In the genomic region with DNA sequence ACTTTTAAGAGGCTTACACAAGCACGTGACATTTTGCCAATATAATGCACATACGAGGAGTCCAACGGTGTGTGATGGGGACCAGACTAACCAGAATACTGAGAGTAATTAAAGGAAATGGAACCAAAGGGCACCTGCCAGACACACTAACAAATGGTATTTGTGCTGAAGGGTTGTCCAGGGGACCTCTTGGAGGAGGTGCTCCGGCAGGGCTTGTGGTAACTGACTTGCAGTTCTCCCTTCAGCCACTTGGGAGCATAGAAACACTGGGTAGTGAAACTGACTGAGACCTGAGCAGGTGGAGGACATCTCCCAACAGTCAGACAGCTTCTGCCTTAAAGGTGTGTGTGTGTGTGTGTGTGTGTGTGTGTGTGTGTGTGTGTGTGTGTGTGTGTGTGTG, we compare ENCODE assay signal across 8 mouse cellular contexts.
DNase-seq lines count a peak whose midpoint lies in the region; ATAC-seq lines count a peak whose summit lies in the region.

No protein-coding gene starts in this region.

- no peak overlapping the region for H3K9ac ChIP-seq in intestine, embryonic 16.5 days (ENCODE audit: low read depth, low read length)
- no peak overlapping the region for H3K9ac ChIP-seq in midbrain, embryonic 12.5 days (replicated peaks)

- peak overlapping the region; percentile 19 for H3K4me3 ChIP-seq in erythroblast, embryonic 14.5 days (replicated peaks)
- H3K4me3 ChIP-seq in intestine, embryonic 16.5 days (ENCODE audit: low read length), result no peak overlapping the region
- H3K4me3 ChIP-seq in midbrain, embryonic 12.5 days, result no peak overlapping the region

- no peaks in the 10 kb centered on the region for H3K4me1 ChIP-seq in erythroblast, embryonic 14.5 days (ENCODE audit: control insufficient read depth)
- H3K4me1 ChIP-seq in intestine, embryonic 16.5 days (ENCODE audit: control insufficient read depth, insufficient read depth, low read length), result 0 out of 2 replicates have a peak, but pooled peaks cover 2% of the 10 kb centered on the region
- H3K4me1 ChIP-seq in midbrain, embryonic 12.5 days, result peaks cover 39% of the 10 kb centered on the region

- 15% methylated on average over 4 of the region's 4 CpGs for WGBS in intestine, embryonic 16.5 days
- WGBS in midbrain, embryonic 12.5 days, result 20% methylated on average over 4 of the region's 4 CpGs

- H3K9me3 ChIP-seq in erythroblast, embryonic 14.5 days (ENCODE audit: control insufficient read depth, low read length), result no peaks in the 10 kb centered on the region
- no peaks in the 10 kb centered on the region for H3K9me3 ChIP-seq in intestine, embryonic 16.5 days (ENCODE audit: control insufficient read depth, low read length)
- H3K9me3 ChIP-seq in midbrain, embryonic 12.5 days, result no peaks in the 10 kb centered on the region

- no peak overlapping the region for H3K4me2 ChIP-seq in intestine, embryonic 16.5 days (ENCODE audit: low read depth, low read length)
- H3K4me2 ChIP-seq in midbrain, embryonic 12.5 days (replicated peaks), result 0 out of 2 replicates have a peak overlapping the region, but pooled peaks have one; percentile 32

- DNase-seq in cerebellum, postnatal 4 days (ENCODE audit: low spot score in 2 of 2), result peak; percentile 32 to 63
- peak; percentile 43 for DNase-seq in gastrocnemius, postnatal 25 days
- DNase-seq in left cerebral cortex, postnatal 25 days (ENCODE audit: low spot score in 2 of 2), result peak; percentile 76 to 80
- DNase-seq in spleen, postnatal 10 days (ENCODE audit: low spot score in 2 of 2), result peak; percentile 32 to 74

- no peaks in the 10 kb centered on the region for H3K36me3 ChIP-seq in erythroblast, embryonic 14.5 days (ENCODE audit: control insufficient read depth)
- H3K36me3 ChIP-seq in intestine, embryonic 16.5 days (ENCODE audit: control insufficient read depth, insufficient read depth, low read length), result no peaks in the 10 kb centered on the region
- no peaks in the 10 kb centered on the region for H3K36me3 ChIP-seq in midbrain, embryonic 12.5 days

- H3K27ac ChIP-seq in intestine, embryonic 16.5 days (ENCODE audit: low read length), result no peak overlapping the region
- H3K27ac ChIP-seq in midbrain, embryonic 12.5 days (replicated peaks), result peak overlapping the region; percentile 60; the same call in 1 of the 2 replicates

- intact Hi-C loops in left cerebral cortex, postnatal 25 days (cut with DNase I), result loop anchor here (5.0 kb wide), 2 partner anchors 36 to 54 kb away; no protein-coding TSS in a partner anchor

- no peaks in the 10 kb centered on the region for H3K27me3 ChIP-seq in erythroblast, embryonic 14.5 days (ENCODE audit: control insufficient read depth)
- no peaks in the 10 kb centered on the region for H3K27me3 ChIP-seq in intestine, embryonic 16.5 days (replicated peaks; ENCODE audit: control insufficient read depth, insufficient read depth, low read length)
- H3K27me3 ChIP-seq in midbrain, embryonic 12.5 days, result no peaks in the 10 kb centered on the region

- ATAC-seq in erythroblast, adult 5-6 weeks (replicated peaks; ENCODE audit: low FRiP score, poor library complexity, severe bottlenecking), result no peak
- ATAC-seq in intestine, embryonic 16.5 days, result peak; percentile 85
- ATAC-seq in midbrain, embryonic 12.5 days (ENCODE audit: low FRiP score, low read depth), result peak; percentile 59; the same call in 1 of the 2 replicates
